ENCODE assay signal across 9 mouse cellular contexts in genomic region chr2:26309739-26310138, GRCm38 (mm10). TPM values are rescaled to one million over a fixed set of nuclear protein-coding genes. Genes with fewer than 3 reads are reported as not detected.
DNase-seq lines count a peak whose midpoint lies in the region; ATAC-seq and TF ChIP-seq lines count a peak whose summit lies in the region.
"Had no signal": no experiment of that assay in that cellular context is flagged by ENCODE, and none has a peak within 500 bp of the region (broad histone marks: within the 10 kb centered on the region; RNA-seq: fewer than 3 reads in every experiment).

No protein-coding gene starts in this region.

- TF ChIP-seq POLR2A in cerebellum, adult 2 months (IDR thresholded peaks at IDR 0.05; ENCODE audit: borderline replicate concordance, insufficient read depth, low read length): no peak

- peak overlapping the region; percentile 63 for H3K27ac ChIP-seq in gastrocnemius, adult 2 months
- H3K27ac ChIP-seq in heart, embryonic 15.5 days: peak overlapping the region; percentile 71
- peak overlapping the region; percentile 89 for H3K27ac ChIP-seq in limb, embryonic 11.5 days (replicated peaks; ENCODE audit: low read depth, low read length)
- peak overlapping the region; percentile 74; the same call in 1 of the 2 replicates for H3K27ac ChIP-seq in neural tube, embryonic 11.5 days (ENCODE audit: low read depth, low read length)
- H3K27ac ChIP-seq in cerebellum, adult 2 months (ENCODE audit: insufficient read depth, low read length): no peak overlapping the region

- peak overlapping the region; percentile 9; the same call in 1 of the 2 replicates for H3K4me2 ChIP-seq in heart, embryonic 15.5 days
- H3K4me2 ChIP-seq in limb, embryonic 11.5 days (ENCODE audit: low read depth, severe bottlenecking): no peak overlapping the region
- no peak overlapping the region for H3K4me2 ChIP-seq in neural tube, embryonic 11.5 days (ENCODE audit: low read depth)

- 10% methylated on average over 10 of the region's 10 CpGs for WGBS in heart, embryonic 15.5 days
- 25% methylated on average over 10 of the region's 10 CpGs for WGBS in limb, embryonic 11.5 days
- WGBS in neural tube, embryonic 11.5 days: 32% methylated on average over 10 of the region's 10 CpGs
- WGBS in cerebellum, adult 2 months: 60% methylated on average over 10 of the region's 10 CpGs

- no peak overlapping the region for H3K4me3 ChIP-seq in gastrocnemius, adult 2 months
- no peak overlapping the region for H3K4me3 ChIP-seq in heart, embryonic 15.5 days
- H3K4me3 ChIP-seq in limb, embryonic 11.5 days (ENCODE audit: low read depth, low read length): no peak overlapping the region
- no peak overlapping the region for H3K4me3 ChIP-seq in neural tube, embryonic 11.5 days (ENCODE audit: low read depth, low read length)
- H3K4me3 ChIP-seq in cerebellum, adult 2 months (replicated peaks; ENCODE audit: insufficient read depth, low read depth, low read length): no peak overlapping the region

- DNase-seq in gastrocnemius, adult 2 months: peak; percentile 45
- DNase-seq in gastrocnemius, adult 18-20 months (ENCODE audit: low spot score): no peak
- peak; percentile 67 for DNase-seq in limb, embryonic 11.5 days (ENCODE audit: low spot score)
- DNase-seq in neural tube, embryonic 11.5 days (ENCODE audit: low spot score): peak; percentile 44
- DNase-seq in cerebellum, adult 2 months: no peak
- no peak for DNase-seq in frontal cortex, postnatal 10 days (ENCODE audit: low spot score in 2 of 2)

- peaks cover 33% of the 10 kb centered on the region for H3K4me1 ChIP-seq in heart, embryonic 15.5 days (replicated peaks)
- peaks cover 20% of the 10 kb centered on the region for H3K4me1 ChIP-seq in limb, embryonic 11.5 days (ENCODE audit: control insufficient read depth, insufficient read depth, low read length)
- H3K4me1 ChIP-seq in neural tube, embryonic 11.5 days (ENCODE audit: control insufficient read depth, insufficient read depth, low read length): peaks cover 15% of the 10 kb centered on the region
- H3K4me1 ChIP-seq in cerebellum, adult 2 months (ENCODE audit: control insufficient read depth, insufficient read depth, low read length): peaks cover 31% of the 10 kb centered on the region

- H3K9me3 ChIP-seq in heart, embryonic 15.5 days (replicated peaks): no peaks in the 10 kb centered on the region
- H3K9me3 ChIP-seq in limb, embryonic 11.5 days (ENCODE audit: control insufficient read depth, low read length): no peaks in the 10 kb centered on the region
- H3K9me3 ChIP-seq in neural tube, embryonic 11.5 days (ENCODE audit: control insufficient read depth, low read length): no peaks in the 10 kb centered on the region

- H3K9ac ChIP-seq in heart, embryonic 15.5 days: no peak overlapping the region
- H3K9ac ChIP-seq in limb, embryonic 11.5 days (ENCODE audit: low read length): no peak overlapping the region
- no peak overlapping the region for H3K9ac ChIP-seq in neural tube, embryonic 11.5 days (ENCODE audit: low read length)

- peak; percentile 61 for ATAC-seq in heart, embryonic 15.5 days (replicated peaks; ENCODE audit: insufficient number of reproducible peaks, insufficient read depth, low FRiP score, low read depth)
- ATAC-seq in limb, embryonic 11.5 days (ENCODE audit: insufficient number of reproducible peaks, low FRiP score, low TSS enrichment, low read depth): peak; percentile 88
- no peak for ATAC-seq in neural tube, embryonic 11.5 days (ENCODE audit: insufficient read depth, low FRiP score, low TSS enrichment)
- no peak for ATAC-seq in granulocyte monocyte progenitor cell, adult 5-6 weeks (replicated peaks; ENCODE audit: poor library complexity, severe bottlenecking)

- H3K36me3 ChIP-seq in heart, embryonic 15.5 days: no peaks in the 10 kb centered on the region
- no peaks in the 10 kb centered on the region for H3K36me3 ChIP-seq in limb, embryonic 11.5 days (ENCODE audit: control insufficient read depth, insufficient read depth, low read length)
- no peaks in the 10 kb centered on the region for H3K36me3 ChIP-seq in neural tube, embryonic 11.5 days (ENCODE audit: control insufficient read depth, insufficient read depth, low read length)

- intact Hi-C loops in gastrocnemius, adult 2 months (cut with DNase I): no loop called here

- H3K27me3 ChIP-seq in heart, embryonic 15.5 days: no peaks in the 10 kb centered on the region
- no peaks in the 10 kb centered on the region for H3K27me3 ChIP-seq in limb, embryonic 11.5 days (ENCODE audit: control insufficient read depth, insufficient read depth, low read length)
- no peaks in the 10 kb centered on the region for H3K27me3 ChIP-seq in neural tube, embryonic 11.5 days (ENCODE audit: control insufficient read depth, insufficient read depth, low read length)
- no peaks in the 10 kb centered on the region for H3K27me3 ChIP-seq in cerebellum, adult 2 months (ENCODE audit: control insufficient read depth, insufficient read depth, low read length)

- no peak for TF ChIP-seq CTCF in gastrocnemius, adult 2 months (IDR thresholded peaks at IDR 0.05)
- TF ChIP-seq CTCF in cerebellum, adult 2 months (IDR thresholded peaks at IDR 0.05; ENCODE audit: borderline replicate concordance, insufficient read depth, low read depth, low read length): no peak

RNA-seq across cellular contexts. Expression of gene Gpsm1, which starts 5.6 kb away (rescaled TPM):
- total RNA-seq in gastrocnemius, adult 2 months (2021): 1 to 10 TPM; 2.3 to 2.6 TPM
- 1 to 10 TPM; 1.6 to 2.3 TPM for total RNA-seq in gastrocnemius, adult 18-20 months (2021)
- polyA plus RNA-seq in heart, embryonic 15.5 days (2015; fragmentation: Nextera tagmentation; extraction: Ambion mirVana): 64.4 and 71.6 TPM in 2 replicates
- polyA plus RNA-seq in limb, embryonic 11.5 days (2014; fragmentation: Nextera tagmentation; extraction: Ambion mirVana): 37.4 and 47.1 TPM in 2 replicates
- polyA plus RNA-seq in neural tube, embryonic 11.5 days (2014; fragmentation: Nextera tagmentation; extraction: Ambion mirVana): 58.8 and 65.0 TPM in 2 replicates
- total RNA-seq in granulocyte monocyte progenitor cell, adult 5-6 weeks (2014; fragmentation: Nextera tagmentation): 7.0 and 16.3 TPM in 2 replicates
- total RNA-seq in granulocyte monocyte progenitor cell, adult 5-6 weeks (2017): 10.6 and 13.8 TPM in 2 replicates
- 126 and 137 TPM in 2 replicates for polyA plus RNA-seq in cerebellum, adult 2 months (2012; rRNA removed)

RNA-seq across cellular contexts. Expression of gene Ccdc187, which starts 15.4 kb away (rescaled TPM):
- not detected for total RNA-seq in gastrocnemius, adult 2 months (2021)
- total RNA-seq in gastrocnemius, adult 18-20 months (2021): not detected
- 0.08 and 0.15 TPM in 2 replicates for polyA plus RNA-seq in heart, embryonic 15.5 days (2015; fragmentation: Nextera tagmentation; extraction: Ambion mirVana)
- polyA plus RNA-seq in limb, embryonic 11.5 days (2014; fragmentation: Nextera tagmentation; extraction: Ambion mirVana): not detected in 2 replicates
- not detected in 2 replicates for polyA plus RNA-seq in neural tube, embryonic 11.5 days (2014; fragmentation: Nextera tagmentation; extraction: Ambion mirVana)
- total RNA-seq in granulocyte monocyte progenitor cell, adult 5-6 weeks (2014; fragmentation: Nextera tagmentation): not detected in 2 replicates
- total RNA-seq in granulocyte monocyte progenitor cell, adult 5-6 weeks (2017): not detected in 2 replicates
- polyA plus RNA-seq in cerebellum, adult 2 months (2012; rRNA removed): 2.7 and 3.0 TPM in 2 replicates
- polyA plus RNA-seq: C2C12 had no signal

RNA-seq across cellular contexts. Expression of gene Dnlz, which starts 42.2 kb away (rescaled TPM):
- total RNA-seq in gastrocnemius, adult 2 months (2021): 10 to 100 TPM; 18.0 to 22.7 TPM
- total RNA-seq in gastrocnemius, adult 18-20 months (2021): 10 to 100 TPM; 21.3 to 23.0 TPM
- polyA plus RNA-seq in heart, embryonic 15.5 days (2015; fragmentation: Nextera tagmentation; extraction: Ambion mirVana): 22.1 and 27.9 TPM in 2 replicates
- polyA plus RNA-seq in limb, embryonic 11.5 days (2014; fragmentation: Nextera tagmentation; extraction: Ambion mirVana): 31.0 and 31.6 TPM in 2 replicates
- polyA plus RNA-seq in neural tube, embryonic 11.5 days (2014; fragmentation: Nextera tagmentation; extraction: Ambion mirVana): 33.8 and 35.6 TPM in 2 replicates
- 9.5 and 10.4 TPM in 2 replicates for total RNA-seq in granulocyte monocyte progenitor cell, adult 5-6 weeks (2014; fragmentation: Nextera tagmentation)
- 5.9 and 7.6 TPM in 2 replicates for total RNA-seq in granulocyte monocyte progenitor cell, adult 5-6 weeks (2017)
- 32.6 and 34.9 TPM in 2 replicates for polyA plus RNA-seq in cerebellum, adult 2 months (2012; rRNA removed)

RNA-seq across cellular contexts. Expression of gene Card9, which starts 51.0 kb away (rescaled TPM):
- 1 to 10 TPM; 1.1 to 1.2 TPM for total RNA-seq in gastrocnemius, adult 2 months (2021)
- under 1 TPM; 0.47 to 0.82 TPM for total RNA-seq in gastrocnemius, adult 18-20 months (2021)
- polyA plus RNA-seq in heart, embryonic 15.5 days (2015; fragmentation: Nextera tagmentation; extraction: Ambion mirVana): 0.60 and 1.7 TPM in 2 replicates
- 1.0 and 1.1 TPM in 2 replicates for polyA plus RNA-seq in limb, embryonic 11.5 days (2014; fragmentation: Nextera tagmentation; extraction: Ambion mirVana)
- polyA plus RNA-seq in neural tube, embryonic 11.5 days (2014; fragmentation: Nextera tagmentation; extraction: Ambion mirVana): 0.41 and 1.4 TPM in 2 replicates
- 42.3 and 55.8 TPM in 2 replicates for total RNA-seq in granulocyte monocyte progenitor cell, adult 5-6 weeks (2014; fragmentation: Nextera tagmentation)
- total RNA-seq in granulocyte monocyte progenitor cell, adult 5-6 weeks (2017): 121 and 122 TPM in 2 replicates
- polyA plus RNA-seq in cerebellum, adult 2 months (2012; rRNA removed): 5.7 and 6.2 TPM in 2 replicates

Comparison
In these comparisons a context has a peak if more than half of its experiments do, and no peak if none do; other contexts are left out.
1. DNase-seq: peak in gastrocnemius, adult 2 months (single experiment), limb, embryonic 11.5 days (single experiment) and neural tube, embryonic 11.5 days (single experiment); none in gastrocnemius, adult 18-20 months (single experiment), cerebellum, adult 2 months (0 of 2) and frontal cortex, postnatal 10 days (0 of 2).
2. ATAC-seq: peak in heart, embryonic 15.5 days (single experiment) and limb, embryonic 11.5 days (single experiment); none in neural tube, embryonic 11.5 days (single experiment) and granulocyte monocyte progenitor cell, adult 5-6 weeks (single experiment).